Mouse (Mus musculus): ENCODE measurements around the gene Ggact. TPM values are rescaled to one million over a fixed set of nuclear protein-coding genes. Genes with fewer than 3 reads are reported as not detected.
A peak's percentile ranks its signal among the peaks of the same experiment; 100 is the strongest.

The Ggact gene
- polyA plus RNA-seq, 1 experiment, result 49.1 TPM

GRCm38 (mm10) chr14:122917676-122918075 is 4.1 kb upstream of the Ggact start:
- TF ChIP-seq POLR2A (IDR thresholded peaks at IDR 0.05; ENCODE audit: borderline replicate concordance, extremely low read depth, low read depth, low read length), result no peak
- DNase-seq, result no peak
- WGBS, result 97% methylated on average over 1 of the region's 1 CpGs
- no peak overlapping the region for H3K4me3 ChIP-seq (replicated peaks; ENCODE audit: extremely low read depth, low read depth, low read length)
- H3K4me1 ChIP-seq (ENCODE audit: control insufficient read depth, insufficient read depth, low read length), result 0 out of 2 replicates have a peak, but pooled peaks cover 3% of the 10 kb centered on the region

- under 1% methylated on average over 58 of the region's 58 CpGs for WGBS
- Histone ChIP-seq H3K4me1 (ENCODE audit: control insufficient read depth, insufficient read depth, low read length) (peaks cover 7% of the 10 kb centered on the region), H3K4me3 (replicated peaks; ENCODE audit: extremely low read depth, low read depth, low read length) (peak overlapping the region; percentile 91)
- DNase-seq, result peak; percentile 79
- 0 out of 2 replicates have a peak, but pooled peaks have one; percentile 20 for TF ChIP-seq POLR2A (IDR thresholded peaks at IDR 0.05; ENCODE audit: borderline replicate concordance, extremely low read depth, low read depth, low read length)
- TF ChIP-seq CTCF (IDR thresholded peaks at IDR 0.05; ENCODE audit: insufficient read depth, low read length), result no peak
These were observed 602 bp downstream of the Ggact start for GRCm38 (mm10) chr14:122912812-122913498.

- Histone ChIP-seq H3K4me1 (ENCODE audit: control insufficient read depth, insufficient read depth, low read length) (peaks cover 7% of the 10 kb centered on the region), H3K4me3 (replicated peaks; ENCODE audit: extremely low read depth, low read depth, low read length) (no peak overlapping the region)
- no peak for DNase-seq
- TF ChIP-seq POLR2A (IDR thresholded peaks at IDR 0.05; ENCODE audit: borderline replicate concordance, extremely low read depth, low read depth, low read length) (no peak), CTCF (IDR thresholded peaks at IDR 0.05; ENCODE audit: insufficient read depth, low read length) (no peak)
- WGBS, result 79% methylated on average over 1 of the region's 1 CpGs
These were observed 1.4 kb downstream of the Ggact start for GRCm38 (mm10) chr14:122912137-122912536.

GRCm38 (mm10) chr14:122911265-122911664 is 2.3 kb downstream of the Ggact start:
- Histone ChIP-seq H3K4me1 (ENCODE audit: control insufficient read depth, insufficient read depth, low read length) (peaks cover 7% of the 10 kb centered on the region), H3K4me3 (replicated peaks; ENCODE audit: extremely low read depth, low read depth, low read length) (no peak overlapping the region)
- DNase-seq, result no peak
- TF ChIP-seq CTCF (IDR thresholded peaks at IDR 0.05; ENCODE audit: insufficient read depth, low read length) (no peak), POLR2A (IDR thresholded peaks at IDR 0.05; ENCODE audit: borderline replicate concordance, extremely low read depth, low read depth, low read length) (no peak)

GRCm38 (mm10) chr14:122909368-122910091 is 4.0 kb downstream of the Ggact start:
- WGBS, result 63% methylated on average over 5 of the region's 5 CpGs
- H3K4me3 ChIP-seq (replicated peaks; ENCODE audit: extremely low read depth, low read depth, low read length), result no peak overlapping the region
- TF ChIP-seq POLR2A (IDR thresholded peaks at IDR 0.05; ENCODE audit: borderline replicate concordance, extremely low read depth, low read depth, low read length) (no peak), CTCF (IDR thresholded peaks at IDR 0.05; ENCODE audit: insufficient read depth, low read length) (no peak)
- peaks cover 7% of the 10 kb centered on the region for H3K4me1 ChIP-seq (ENCODE audit: control insufficient read depth, insufficient read depth, low read length)
- DNase-seq, result no peak

- peaks cover 13% of the 10 kb centered on the region for H3K4me1 ChIP-seq (ENCODE audit: control insufficient read depth, insufficient read depth, low read length)
- no peak for DNase-seq
- no peak overlapping the region for H3K4me3 ChIP-seq (replicated peaks; ENCODE audit: extremely low read depth, low read depth, low read length)
- 87% methylated on average over 4 of the region's 4 CpGs for WGBS
- no peak for TF ChIP-seq CTCF (IDR thresholded peaks at IDR 0.05; ENCODE audit: insufficient read depth, low read length)
- no peak for TF ChIP-seq POLR2A (IDR thresholded peaks at IDR 0.05; ENCODE audit: borderline replicate concordance, extremely low read depth, low read depth, low read length)
These were observed 5.5 kb downstream of the Ggact start for GRCm38 (mm10) chr14:122908075-122908474.

GRCm38 (mm10) chr14:122905007-122905406 is 8.6 kb downstream of the Ggact start:
- peaks cover 9% of the 10 kb centered on the region for H3K4me1 ChIP-seq (ENCODE audit: control insufficient read depth, insufficient read depth, low read length)
- no peak overlapping the region for H3K4me3 ChIP-seq (replicated peaks; ENCODE audit: extremely low read depth, low read depth, low read length)
- no peak for DNase-seq
- no peak for TF ChIP-seq CTCF (IDR thresholded peaks at IDR 0.05; ENCODE audit: insufficient read depth, low read length)
- no peak for TF ChIP-seq POLR2A (IDR thresholded peaks at IDR 0.05; ENCODE audit: borderline replicate concordance, extremely low read depth, low read depth, low read length)
- 100% methylated on average over 1 of the region's 1 CpGs for WGBS

- TF ChIP-seq CTCF (IDR thresholded peaks at IDR 0.05; ENCODE audit: insufficient read depth, low read length) (no peak), POLR2A (IDR thresholded peaks at IDR 0.05; ENCODE audit: borderline replicate concordance, extremely low read depth, low read depth, low read length) (no peak)
- H3K4me3 ChIP-seq (replicated peaks; ENCODE audit: extremely low read depth, low read depth, low read length), result no peak overlapping the region
- peaks cover 9% of the 10 kb centered on the region for H3K4me1 ChIP-seq (ENCODE audit: control insufficient read depth, insufficient read depth, low read length)
- WGBS, result 59% methylated on average over 2 of the region's 2 CpGs
- DNase-seq, result no peak
These were observed 9.6 kb downstream of the Ggact start for GRCm38 (mm10) chr14:122903923-122904351.

GRCm38 (mm10) chr14:122902884-122903283 is 10.7 kb downstream of the Ggact start:
- TF ChIP-seq POLR2A (IDR thresholded peaks at IDR 0.05; ENCODE audit: borderline replicate concordance, extremely low read depth, low read depth, low read length) (no peak), CTCF (IDR thresholded peaks at IDR 0.05; ENCODE audit: insufficient read depth, low read length) (peak; percentile 29; the same call in 1 of the 2 replicates)
- H3K4me3 ChIP-seq (replicated peaks; ENCODE audit: extremely low read depth, low read depth, low read length), result no peak overlapping the region
- peaks cover 9% of the 10 kb centered on the region for H3K4me1 ChIP-seq (ENCODE audit: control insufficient read depth, insufficient read depth, low read length)
- DNase-seq, result peak; percentile 82
- WGBS, result 53% methylated on average over 4 of the region's 4 CpGs

GRCm38 (mm10) chr14:122902136-122902535 is 11.4 kb downstream of the Ggact start:
- DNase-seq, result no peak
- peaks cover 9% of the 10 kb centered on the region for H3K4me1 ChIP-seq (ENCODE audit: control insufficient read depth, insufficient read depth, low read length)
- WGBS, result 44% methylated on average over 2 of the region's 2 CpGs
- H3K4me3 ChIP-seq (replicated peaks; ENCODE audit: extremely low read depth, low read depth, low read length), result no peak overlapping the region
- TF ChIP-seq POLR2A (IDR thresholded peaks at IDR 0.05; ENCODE audit: borderline replicate concordance, extremely low read depth, low read depth, low read length), result no peak
- TF ChIP-seq CTCF (IDR thresholded peaks at IDR 0.05; ENCODE audit: insufficient read depth, low read length), result no peak

All from lung, adult 2 months (tissue).